Mouse (Mus musculus) midbrain, embryonic 14.5 days (tissue): Measurements from ENCODE around the gene Kif13a. TPM values are rescaled to one million over a fixed set of nuclear protein-coding genes. Genes with fewer than 3 reads are reported as not detected.

Experiments used
- ATAC-seq: fragments of 200-750 bp; cut with Nextera tagmentation; 2 replicates; pipeline ENCODE4 v1.8.0; 2017; ENCODE audit warnings: moderate number of reproducible peaks, moderate library complexity; ENCODE audit not compliant: low FRiP score, low TSS enrichment
- DNase-seq: peaks from one replicate; pipeline ENCODE4 v3.0.0-alpha.2; 2015
- H3K27ac ChIP-seq: fragments of 300-500 bp; sonication (generic); replicated peaks from 2 replicates; pipeline ENCODE4 v1.5.1; 2014; ENCODE audit warnings: mild to moderate bottlenecking, low read depth, low read length, moderate library complexity
- H3K27me3 ChIP-seq: fragments of 300-500 bp; sonication (generic); 2 replicates; pipeline ENCODE4 v1.6.1; 2014; ENCODE audit warnings: low read length, control low read depth, mixed read lengths; ENCODE audit not compliant: control insufficient read depth, insufficient read depth
- H3K36me3 ChIP-seq: fragments of 300-500 bp; sonication (generic); 2 replicates; pipeline ENCODE4 v1.6.1; 2014; ENCODE audit warnings: low read length, control low read depth; ENCODE audit not compliant: control insufficient read depth, insufficient read depth
- H3K4me1 ChIP-seq: fragments of 300-500 bp; sonication (generic); 2 replicates; pipeline ENCODE4 v1.6.1; 2014; ENCODE audit warnings: mild to moderate bottlenecking, antibody characterized with exemption, low read length, control low read depth; ENCODE audit not compliant: control insufficient read depth, insufficient read depth
- H3K4me2 ChIP-seq: fragments of 300-500 bp; sonication (generic); 2 replicates; pipeline ENCODE4 v1.6.1; 2014; ENCODE audit warnings: mild to moderate bottlenecking, low read length, moderate library complexity
- H3K4me3 ChIP-seq: fragments of 300-500 bp; sonication (generic); replicated peaks from 2 replicates; pipeline ENCODE4 v1.5.1; 2014; ENCODE audit warnings: low read depth, low read length
- H3K9ac ChIP-seq: fragments of 300-500 bp; sonication (generic); replicated peaks from 2 replicates; pipeline ENCODE4 v1.6.1; 2014; ENCODE audit warnings: mild to moderate bottlenecking, low read length, moderate library complexity
- H3K9me3 ChIP-seq: fragments of 300-500 bp; sonication (generic); 2 replicates; pipeline ENCODE4 v1.6.1; 2016; ENCODE audit warnings: low read length, control low read depth, mixed read lengths; ENCODE audit not compliant: control insufficient read depth
- WGBS: fragments of 180-500 bp; shearing (Covaris S2); extraction: QIAGEN DNeasy Blood & Tissue Kit; methylation state at CpG from one replicate; pipeline ENCODE4 v1.1.7; 2014; 5-methylcytosine and 5-hydroxymethylcytosine counted together
- polyA plus RNA-seq: library from polyadenylated mRNA; unstranded; fragments of >200 nt; fragmentation: Nextera tagmentation; extraction: Ambion mirVana; gene quantifications from 2 replicates; pipeline ENCODE4 v1.2.1, GENCODE M21; 2014

Kif13a gene
- polyA plus RNA-seq, 1 experiment from 2014 or later, result 14.2 TPM

DNA sequence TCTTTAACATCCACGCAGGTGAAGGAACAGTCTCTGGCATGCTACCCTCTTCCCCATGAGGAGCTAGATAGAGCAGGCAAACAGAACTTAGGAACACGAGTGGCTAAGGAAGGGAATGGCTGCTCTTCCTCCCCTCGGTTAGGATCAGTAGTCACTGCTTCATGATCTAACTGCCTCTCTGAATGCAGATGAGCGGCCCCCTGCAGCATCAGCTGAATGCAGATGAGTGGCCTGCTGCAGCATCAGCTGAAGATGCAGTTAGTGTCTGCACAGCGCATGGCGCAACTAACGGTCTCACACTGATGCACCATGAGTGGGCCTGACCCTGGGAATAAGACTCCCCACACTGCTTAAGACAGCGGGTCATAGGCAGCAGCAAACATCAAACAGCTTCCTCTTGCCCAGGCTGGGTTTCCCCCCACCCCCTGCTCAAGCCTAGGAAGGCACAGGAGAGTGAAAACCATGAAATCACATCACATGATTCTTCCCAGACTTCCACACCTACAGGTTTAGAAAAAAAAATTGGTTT is 170.3 kb downstream of the Kif13a start:
- 35% methylated on average over 8 of the region's 8 CpGs for WGBS
- Histone ChIP-seq H3K4me1 (0 out of 2 replicates have a peak, but pooled peaks cover 3% of the 10 kb centered on the region), H3K4me3 (no peak overlapping the region), H3K9me3 (no peaks in the 10 kb centered on the region), H3K4me2 (no peak overlapping the region), H3K36me3 (peaks cover 33% of the 10 kb centered on the region), H3K27me3 (no peaks in the 10 kb centered on the region), H3K9ac (no peak overlapping the region), H3K27ac (peak overlapping the region; percentile 34; the same call in 1 of the 2 replicates)
- DNase-seq (peak; percentile 62), ATAC-seq (no peak)

DNA sequence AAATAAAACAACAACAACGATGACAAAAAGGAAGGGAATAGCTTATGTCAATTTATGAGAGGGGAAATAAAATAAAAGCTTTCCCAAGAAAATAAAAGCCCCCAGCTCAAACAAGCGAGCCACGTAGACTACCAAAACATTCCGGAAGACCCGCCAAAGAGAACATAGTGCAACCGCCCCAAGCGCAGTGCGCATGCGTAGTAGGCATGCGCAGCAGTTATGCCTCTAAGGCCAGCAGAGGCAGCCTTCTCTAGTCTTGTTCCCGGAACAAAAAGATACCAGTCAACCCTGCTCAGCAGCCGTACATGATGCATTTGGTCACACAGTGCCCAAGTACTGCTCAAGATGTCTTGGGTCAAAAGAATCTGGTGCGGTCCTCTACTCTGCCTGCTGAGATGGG is 171.0 kb downstream of the Kif13a start:
- no peak for ATAC-seq
- peaks cover 33% of the 10 kb centered on the region for H3K36me3 ChIP-seq
- H3K4me3 ChIP-seq, result no peak overlapping the region
- 0 out of 2 replicates have a peak overlapping the region, but pooled peaks have one; percentile 34 for H3K27ac ChIP-seq
- no peaks in the 10 kb centered on the region for H3K9me3 ChIP-seq
- peak; percentile 7 for DNase-seq
- H3K4me2 ChIP-seq, result no peak overlapping the region
- no peaks in the 10 kb centered on the region for H3K27me3 ChIP-seq
- H3K9ac ChIP-seq, result no peak overlapping the region
- 96% methylated on average over 13 of the region's 13 CpGs for WGBS
- H3K4me1 ChIP-seq, result 0 out of 2 replicates have a peak, but pooled peaks cover 3% of the 10 kb centered on the region

DNA sequence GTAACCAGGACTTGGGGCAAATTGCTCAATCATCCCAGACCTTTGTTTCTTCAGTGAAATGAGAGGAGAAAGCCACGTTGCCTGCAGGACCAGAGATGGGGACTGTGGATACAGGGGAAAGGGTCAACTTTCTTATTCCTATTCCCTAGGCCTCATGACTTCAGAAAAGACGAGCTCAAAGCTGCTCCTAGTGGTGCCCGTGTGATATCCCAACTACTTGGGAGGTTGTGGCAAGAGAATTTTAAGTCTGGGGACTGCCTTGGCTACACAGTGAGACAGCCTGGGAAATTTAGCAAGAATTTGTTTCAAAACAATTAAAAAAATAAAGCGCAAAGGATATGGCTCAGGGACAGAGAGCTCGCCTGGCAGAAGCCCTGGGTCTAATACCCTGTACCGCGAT is 171.7 kb downstream of the Kif13a start:
- no peak for DNase-seq
- H3K4me3 ChIP-seq, result no peak overlapping the region
- WGBS, result 92% methylated on average over 7 of the region's 7 CpGs
- no peaks in the 10 kb centered on the region for H3K9me3 ChIP-seq
- H3K27me3 ChIP-seq, result no peaks in the 10 kb centered on the region
- H3K27ac ChIP-seq, result no peak overlapping the region
- H3K36me3 ChIP-seq, result peaks cover 27% of the 10 kb centered on the region
- ATAC-seq, result no peak
- 0 out of 2 replicates have a peak, but pooled peaks cover 3% of the 10 kb centered on the region for H3K4me1 ChIP-seq
- H3K4me2 ChIP-seq, result no peak overlapping the region
- H3K9ac ChIP-seq, result no peak overlapping the region

DNA sequence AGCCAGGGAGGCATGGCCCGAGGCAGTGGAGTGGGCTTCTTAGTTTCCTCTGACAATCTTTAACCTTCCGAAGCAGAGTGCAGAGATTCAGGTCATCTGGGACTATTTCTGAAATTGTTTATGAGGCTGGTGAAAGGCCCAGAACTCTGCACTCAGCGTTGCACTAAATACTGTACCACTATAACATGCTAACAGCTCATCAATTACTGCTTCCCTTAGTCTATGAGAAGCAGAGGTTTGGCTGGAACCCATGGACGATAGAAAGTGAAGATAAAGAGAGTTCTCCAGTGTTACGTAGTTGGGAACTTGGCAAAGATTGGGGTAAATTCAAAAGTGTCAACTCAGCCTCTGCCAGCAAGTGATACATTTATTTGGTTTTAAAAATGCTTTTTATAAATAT is 176.4 kb downstream of the Kif13a start:
- ATAC-seq (no peak), DNase-seq (no peak)
- no peak overlapping the region for H3K9ac ChIP-seq
- 93% methylated on average over 5 of the region's 5 CpGs for WGBS
- H3K4me1 ChIP-seq, result no peaks in the 10 kb centered on the region
- H3K4me3 ChIP-seq, result no peak overlapping the region
- no peaks in the 10 kb centered on the region for H3K9me3 ChIP-seq
- H3K27ac ChIP-seq, result no peak overlapping the region
- peaks cover 41% of the 10 kb centered on the region for H3K36me3 ChIP-seq
- no peak overlapping the region for H3K4me2 ChIP-seq
- no peaks in the 10 kb centered on the region for H3K27me3 ChIP-seq

DNA sequence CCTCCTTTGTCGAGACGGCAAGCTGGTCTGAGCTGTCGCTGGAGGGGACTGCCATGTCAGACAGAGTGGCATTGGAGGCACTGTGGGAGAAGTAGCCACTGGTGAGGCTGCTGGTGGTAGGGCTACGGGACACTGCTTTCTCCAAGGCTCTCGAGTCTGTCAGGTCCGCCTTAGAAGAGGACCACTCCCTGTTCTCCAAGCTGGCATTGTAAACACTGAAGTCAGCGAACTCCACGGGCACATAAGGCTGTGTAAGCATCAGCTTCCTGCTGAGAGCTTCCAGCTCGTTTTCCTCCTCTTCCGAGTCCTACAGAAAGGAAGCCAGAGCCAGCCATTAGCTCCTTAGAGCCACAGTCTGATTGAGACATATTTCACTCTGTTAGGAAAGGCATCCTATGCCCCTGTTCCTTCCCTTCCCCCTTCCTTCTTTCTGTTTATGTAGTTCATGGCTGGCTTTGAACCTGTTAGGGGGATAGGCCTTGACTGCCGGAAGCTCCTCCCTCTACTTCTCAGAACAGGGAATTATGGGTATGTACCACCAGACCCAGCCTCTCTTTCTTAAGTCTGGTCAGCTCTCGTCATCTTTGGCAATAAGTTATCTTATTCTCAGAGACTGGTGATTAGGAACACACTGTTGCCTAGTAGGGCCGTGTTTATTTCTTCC is 177.0 kb downstream of the Kif13a start:
- Histone ChIP-seq H3K27me3 (no peaks in the 10 kb centered on the region), H3K36me3 (peaks cover 44% of the 10 kb centered on the region), H3K27ac (no peak overlapping the region), H3K4me3 (no peak overlapping the region), H3K4me2 (no peak overlapping the region), H3K4me1 (no peaks in the 10 kb centered on the region), H3K9ac (no peak overlapping the region), H3K9me3 (no peaks in the 10 kb centered on the region)
- no peak for ATAC-seq
- WGBS, result 88% methylated on average over 13 of the region's 13 CpGs
- DNase-seq, result no peak

DNA sequence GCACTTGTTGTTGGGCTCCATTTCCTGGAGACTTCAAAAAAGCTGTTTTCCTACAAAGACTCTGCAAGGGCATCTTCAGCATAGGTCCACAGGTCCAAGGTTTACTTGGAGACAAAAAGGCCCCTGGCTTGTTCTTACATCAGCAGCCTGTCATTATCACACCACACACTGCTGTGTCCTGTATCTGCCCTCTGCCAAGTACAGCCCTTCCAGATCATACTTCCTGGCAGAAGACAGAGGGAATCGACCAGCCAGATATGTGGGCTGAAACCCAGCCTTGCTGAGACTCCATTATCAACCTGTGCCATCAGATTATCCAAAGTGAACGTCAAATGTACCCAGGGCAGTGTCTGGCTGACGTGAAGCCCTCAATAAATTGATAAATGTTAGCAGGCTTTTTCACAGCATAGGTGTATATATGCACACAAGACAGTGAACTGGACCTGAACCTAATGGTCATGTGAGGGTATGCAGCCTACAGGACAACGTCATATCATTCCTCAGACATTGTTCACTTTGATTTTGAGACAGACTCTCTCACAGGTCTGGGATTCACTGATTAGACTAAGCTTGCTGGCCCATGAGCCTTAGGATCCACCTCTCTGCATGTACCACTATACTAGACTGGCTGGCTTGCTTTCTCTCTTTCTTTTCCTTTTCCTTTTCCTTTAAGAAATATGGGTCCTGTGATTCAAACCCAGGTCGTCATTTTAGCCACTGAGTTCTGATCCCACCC is 181.4 kb downstream of the Kif13a start:
- Histone ChIP-seq H3K36me3 (peaks cover 41% of the 10 kb centered on the region), H3K9me3 (no peaks in the 10 kb centered on the region), H3K4me3 (no peak overlapping the region), H3K27ac (no peak overlapping the region), H3K9ac (no peak overlapping the region), H3K4me1 (no peaks in the 10 kb centered on the region), H3K27me3 (no peaks in the 10 kb centered on the region), H3K4me2 (no peak overlapping the region)
- ATAC-seq (no peak), DNase-seq (no peak)
- 89% methylated on average over 5 of the region's 5 CpGs for whole genome bisulfite sequencing

DNA sequence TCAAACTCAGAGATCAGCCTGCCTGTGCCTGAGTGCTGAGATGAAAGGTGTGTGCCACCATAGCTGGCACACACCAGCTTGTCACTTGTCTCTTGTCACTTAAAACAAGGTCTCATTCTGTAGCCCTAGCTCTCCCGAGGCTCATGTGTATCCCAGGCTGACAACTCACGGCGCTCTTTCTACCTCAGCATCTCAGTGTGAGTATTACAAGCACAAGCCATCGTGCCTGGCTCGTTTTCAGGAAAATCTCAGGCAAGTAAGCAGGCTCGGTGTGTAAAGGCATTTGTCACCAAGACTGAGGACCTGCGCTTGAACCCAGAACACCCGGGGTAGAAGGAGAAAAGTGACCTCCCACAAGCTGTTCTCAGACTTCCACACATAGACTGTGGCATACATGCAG is 185.8 kb downstream of the Kif13a start:
- no peaks in the 10 kb centered on the region for H3K9me3 ChIP-seq
- H3K36me3 ChIP-seq, result 0 out of 2 replicates have a peak, but pooled peaks cover 4% of the 10 kb centered on the region
- H3K4me1 ChIP-seq, result no peaks in the 10 kb centered on the region
- no peak overlapping the region for H3K9ac ChIP-seq
- no peak for ATAC-seq
- no peak overlapping the region for H3K4me2 ChIP-seq
- DNase-seq, result no peak
- no peak overlapping the region for H3K4me3 ChIP-seq
- no peaks in the 10 kb centered on the region for H3K27me3 ChIP-seq
- WGBS, result 87% methylated on average over 8 of the region's 8 CpGs
- no peak overlapping the region for H3K27ac ChIP-seq

DNA sequence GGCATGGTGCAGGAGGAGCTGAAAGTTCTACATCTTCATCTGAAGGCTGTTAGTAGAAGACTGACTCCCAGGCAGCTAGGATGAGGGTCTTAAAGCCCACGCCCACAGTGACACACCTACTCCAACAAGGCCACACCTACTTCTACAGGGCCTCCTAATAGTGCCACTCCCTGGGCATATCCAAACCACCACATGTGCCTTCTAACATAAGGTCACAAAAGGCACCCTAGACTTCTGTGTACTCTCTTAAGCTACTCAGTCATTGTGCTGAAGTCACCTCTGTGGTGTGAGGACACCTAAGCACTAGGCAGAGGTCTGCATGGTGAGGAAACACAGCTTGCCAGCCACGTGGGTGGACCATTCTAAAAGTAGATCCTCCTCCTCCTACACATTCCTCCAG is 187.3 kb downstream of the Kif13a start:
- no peak overlapping the region for H3K4me2 ChIP-seq
- DNase-seq, result no peak
- ATAC-seq, result no peak

More for the DNA sequence above, 187.3 kb downstream of the Kif13a start:
- H3K9me3 ChIP-seq, result no peaks in the 10 kb centered on the region
- no peaks in the 10 kb centered on the region for H3K36me3 ChIP-seq
- WGBS, result 64% methylated on average over 2 of the region's 2 CpGs
- no peak overlapping the region for H3K4me3 ChIP-seq
- H3K27me3 ChIP-seq, result no peaks in the 10 kb centered on the region
- H3K9ac ChIP-seq, result no peak overlapping the region
- H3K4me1 ChIP-seq, result no peaks in the 10 kb centered on the region
- no peak overlapping the region for H3K27ac ChIP-seq
